Mouse (Mus musculus) liver, embryonic 14.5 days (tissue): Measurements from ENCODE around the gene Ccdc167. TPM values are rescaled to one million over a fixed set of nuclear protein-coding genes. Genes with fewer than 3 reads are reported as not detected.

Experiments used
- ATAC-seq: fragments of 200-750 bp; cut with Nextera tagmentation; 2 replicates; pipeline ENCODE4 v1.8.0; 2017; ENCODE audit warnings: moderate number of reproducible peaks, mild to moderate bottlenecking, moderate library complexity; ENCODE audit not compliant: insufficient read depth
- DNase-seq, 3 experiments: peaks; one replicate each; pipeline ENCODE4 v3.0.0-alpha.2; 2012 to 2013; ENCODE audit warnings: low read depth in 3 of 3, low spot score in 3 of 3
- H3K27ac ChIP-seq: fragments of 300-500 bp; sonication (generic); 2 replicates; pipeline ENCODE4 v1.5.1; 2014; ENCODE audit warnings: moderate library complexity, mild to moderate bottlenecking, control low read depth, inconsistent platforms
- H3K27me3 ChIP-seq: fragments of 300-500 bp; sonication (generic); 2 replicates; pipeline ENCODE4 v1.6.1; 2014; ENCODE audit warnings: mild to moderate bottlenecking, low read length, moderate library complexity; ENCODE audit not compliant: control insufficient read depth, insufficient read depth
- H3K36me3 ChIP-seq: fragments of 300-500 bp; sonication (generic); replicated peaks from 2 replicates; pipeline ENCODE4 v1.6.1; 2014; ENCODE audit warnings: low read depth; ENCODE audit not compliant: control insufficient read depth, insufficient read depth
- H3K4me1 ChIP-seq, 2 experiments: fragments of 200-500 bp in 1 of 2; fragments of 300-500 bp in 1 of 2; sonication (generic) in 1 of 2; replicated peaks; 2 replicates each; pipeline ENCODE4 v1.6.1; 2012 to 2014; ENCODE audit warnings: antibody characterized with exemption in 1 of 2, inconsistent platforms in 1 of 2, low read length in 1 of 2; ENCODE audit not compliant: control insufficient read depth in 2 of 2, insufficient read depth in 2 of 2
- H3K4me2 ChIP-seq: fragments of 300-500 bp; sonication (generic); 2 replicates; pipeline ENCODE4 v1.6.1; 2014; ENCODE audit warnings: low read depth, mild to moderate bottlenecking, control low read depth, moderate library complexity
- H3K4me3 ChIP-seq, 2 experiments: fragments of 200-500 bp in 1 of 2; fragments of 300-500 bp in 1 of 2; sonication (generic) in 1 of 2; 2 replicates each; pipeline ENCODE4 v1.5.1; 2012 to 2014; ENCODE audit warnings: low read depth in 2 of 2, low read length in 2 of 2, mild to moderate bottlenecking in 2 of 2, control low read depth in 1 of 2, inconsistent platforms in 1 of 2, moderate library complexity in 1 of 2; ENCODE audit not compliant: insufficient read depth in 1 of 2
- H3K9ac ChIP-seq: fragments of 300-500 bp; sonication (generic); replicated peaks from 2 replicates; pipeline ENCODE4 v1.6.1; 2014; ENCODE audit warnings: mild to moderate bottlenecking, control low read depth, moderate library complexity
- H3K9me3 ChIP-seq: fragments of 300-500 bp; sonication (generic); 2 replicates; pipeline ENCODE4 v1.6.1; 2016; ENCODE audit warnings: low read length, mixed read lengths; ENCODE audit not compliant: control insufficient read depth
- CTCF ChIP-seq: IDR thresholded peaks from 2 replicates; pipeline ENCODE4 v1.5.1; 2016; ENCODE audit warnings: antibody characterized with exemption, low read depth, control low read depth
- EP300 ChIP-seq: IDR thresholded peaks from 2 replicates; pipeline ENCODE4 v1.6.1; 2016; ENCODE audit warnings: antibody characterized with exemption, low read depth
- WGBS: fragments of 180-500 bp; shearing (Covaris S2); extraction: QIAGEN DNeasy Blood & Tissue Kit; methylation state at CpG from one replicate; pipeline ENCODE4 v1.1.7; 2014; ENCODE audit not compliant: insufficient replicate concordance; 5-methylcytosine and 5-hydroxymethylcytosine counted together
- polyA plus RNA-seq, 2 experiments: library from polyadenylated mRNA; depleted of rRNA in 1 of 2; stranded (reverse) in 1 of 2; unstranded in 1 of 2; fragments of >200 nt; fragmentation: Nextera tagmentation in 1 of 2; extraction: Ambion mirVana in 1 of 2; gene quantifications; 2 replicates each; pipeline versions ENCODE4 v1.2.1 to v1.2.3; 2012 to 2014

The Ccdc167 gene
- polyA plus RNA-seq, 2 experiments = 7.6 to 10.1 TPM

GRCm38 (mm10) chr17:29704781-29705180 lies 12.1 kb downstream of the Ccdc167 start:
- ATAC-seq = no peak
- DNase-seq = no peak
- H3K9me3 ChIP-seq = no peaks in the 10 kb centered on the region
- no peak overlapping the region for H3K4me2 ChIP-seq
- no peak overlapping the region for H3K4me3 ChIP-seq
- H3K36me3 ChIP-seq = peaks cover 33% of the 10 kb centered on the region
- TF ChIP-seq EP300 = no peak
- peak; percentile 90 for TF ChIP-seq CTCF
- H3K9ac ChIP-seq = no peak overlapping the region
- peaks cover 0 to 4% of the 10 kb centered on the region in 2 experiments; a peak in 3 of 4 replicates for H3K4me1 ChIP-seq
- H3K27ac ChIP-seq = no peak overlapping the region
- WGBS = 42% methylated on average over 3 of the region's 3 CpGs
- H3K27me3 ChIP-seq = no peaks in the 10 kb centered on the region

- H3K4me1 ChIP-seq = no peaks in the 10 kb centered on the region
- TF ChIP-seq EP300 (no peak), CTCF (no peak)
- no peak for DNase-seq
- no peak overlapping the region for H3K9ac ChIP-seq
- WGBS = 68% methylated on average over 4 of the region's 4 CpGs
- H3K27me3 ChIP-seq = no peaks in the 10 kb centered on the region
- H3K4me2 ChIP-seq = no peak overlapping the region
- H3K4me3 ChIP-seq = no peak overlapping the region
- H3K27ac ChIP-seq = no peak overlapping the region
- no peak for ATAC-seq
- H3K36me3 ChIP-seq = peaks cover 48% of the 10 kb centered on the region
- no peaks in the 10 kb centered on the region for H3K9me3 ChIP-seq
Observed at GRCm38 (mm10) chr17:29702938-29703710, 13.7 kb downstream of the Ccdc167 start.

- WGBS = 84% methylated on average over 7 of the region's 7 CpGs
- Histone ChIP-seq H3K27ac (no peak overlapping the region), H3K4me1 (no peaks in the 10 kb centered on the region), H3K9ac (no peak overlapping the region), H3K4me3 (no peak overlapping the region), H3K4me2 (no peak overlapping the region), H3K36me3 (peaks cover 62% of the 10 kb centered on the region), H3K27me3 (no peaks in the 10 kb centered on the region), H3K9me3 (no peaks in the 10 kb centered on the region)
- no peak for DNase-seq
- TF ChIP-seq EP300 = no peak
- TF ChIP-seq CTCF = no peak
- no peak for ATAC-seq
Observed at GRCm38 (mm10) chr17:29700573-29700972, 16.3 kb downstream of the Ccdc167 start.

- no peaks in the 10 kb centered on the region for H3K4me1 ChIP-seq
- H3K4me2 ChIP-seq = no peak overlapping the region
- no peak overlapping the region for H3K9ac ChIP-seq
- H3K9me3 ChIP-seq = no peaks in the 10 kb centered on the region
- no peaks in the 10 kb centered on the region for H3K27me3 ChIP-seq
- no peak for TF ChIP-seq EP300
- TF ChIP-seq CTCF = no peak
- no peak overlapping the region for H3K27ac ChIP-seq
- 88% methylated on average over 6 of the region's 6 CpGs for WGBS
- H3K36me3 ChIP-seq = peaks cover 73% of the 10 kb centered on the region
- DNase-seq (no peak), ATAC-seq (no peak)
- no peak overlapping the region for H3K4me3 ChIP-seq
Observed at GRCm38 (mm10) chr17:29698421-29698820, 18.4 kb downstream of the Ccdc167 start.

- no peak for DNase-seq
- no peak for ATAC-seq
- Histone ChIP-seq H3K4me3 (no peak overlapping the region), H3K4me2 (no peak overlapping the region), H3K4me1 (peaks cover 3 to 4% of the 10 kb centered on the region in 2 experiments; a peak in 3 of 4 replicates), H3K27ac (no peak overlapping the region), H3K36me3 (peaks cover 62% of the 10 kb centered on the region), H3K9me3 (no peaks in the 10 kb centered on the region), H3K27me3 (no peaks in the 10 kb centered on the region), H3K9ac (no peak overlapping the region)
- 89% methylated on average over 8 of the region's 8 CpGs for WGBS
- TF ChIP-seq EP300 (no peak), CTCF (no peak)
Observed at GRCm38 (mm10) chr17:29696940-29697339, 19.9 kb downstream of the Ccdc167 start.
